Mouse (Mus musculus) liver, adult 2 months (tissue): ENCODE measurements around the gene Olfr33. TPM values are rescaled to one million over a fixed set of nuclear protein-coding genes. Genes with fewer than 3 reads are reported as not detected.

Experiments
- DNase-seq: peaks from one replicate; pipeline ENCODE4 v3.0.0-alpha.2; 2011; ENCODE audit warnings: low read depth, low spot score; ENCODE audit errors: extremely low read depth
- H3K27ac ChIP-seq: fragments of 200-500 bp; replicated peaks from 2 replicates; pipeline ENCODE4 v1.5.1; 2012; ENCODE audit warnings: low read depth, mild to moderate bottlenecking, control low read depth, inconsistent platforms, low read length; ENCODE audit not compliant: insufficient read depth
- H3K27me3 ChIP-seq: fragments of 200-500 bp; 2 replicates; pipeline ENCODE4 v1.6.1; 2012; ENCODE audit warnings: mild to moderate bottlenecking, moderate library complexity, low read length, inconsistent platforms; ENCODE audit not compliant: control insufficient read depth, insufficient read depth
- H3K36me3 ChIP-seq: fragments of 200-500 bp; 2 replicates; pipeline ENCODE4 v1.6.1; 2012; ENCODE audit warnings: low read length, inconsistent platforms; ENCODE audit not compliant: control insufficient read depth, insufficient read depth
- H3K4me1 ChIP-seq: fragments of 200-500 bp; 2 replicates; pipeline ENCODE4 v1.6.1; 2011; ENCODE audit warnings: low read length; ENCODE audit not compliant: control insufficient read depth, insufficient read depth
- H3K4me3 ChIP-seq: fragments of 200-500 bp; 2 replicates; pipeline ENCODE4 v1.5.1; 2011; ENCODE audit warnings: low read depth, mild to moderate bottlenecking, control low read depth, low read length, moderate library complexity; ENCODE audit not compliant: insufficient read depth
- H3K79me2 ChIP-seq: fragments of 200-500 bp; 2 replicates; pipeline ENCODE4 v1.6.1; 2012; ENCODE audit warnings: inconsistent platforms, mild to moderate bottlenecking, low read length, moderate library complexity; ENCODE audit not compliant: control insufficient read depth, insufficient read depth
- H3K9ac ChIP-seq: fragments of 200-500 bp; 2 replicates; pipeline ENCODE4 v1.6.1; 2012; ENCODE audit warnings: low read depth, mild to moderate bottlenecking, control low read depth, inconsistent platforms, low read length
- CTCF ChIP-seq: fragments of 200-500 bp; IDR thresholded peaks from 2 replicates; pipeline ENCODE4 v1.5.1; 2011; ENCODE audit warnings: low read depth, low read length, control low read depth
- POLR2A ChIP-seq: fragments of 200-500 bp; IDR thresholded peaks from 2 replicates; pipeline ENCODE4 v1.6.1; 2011; ENCODE audit warnings: low read length, control low read depth; ENCODE audit not compliant: insufficient read depth; ENCODE audit errors: extremely low read depth
- WGBS: fragments of 180-500 bp; shearing (Covaris S2); methylation state at CpG from one replicate; pipeline ENCODE4 v1.1.7; 2018; 5-methylcytosine and 5-hydroxymethylcytosine counted together
- polyA plus RNA-seq: library from polyadenylated mRNA; depleted of rRNA; stranded (reverse); fragments of >200 nt; gene quantifications from 2 replicates; pipeline ENCODE4 v1.2.3, GENCODE M21; 2012; rRNA removed
- total RNA-seq: library from RNA; depleted of rRNA; stranded (reverse); fragments of >200 nt; gene quantifications from 2 replicates; pipeline ENCODE4 v1.2.3, GENCODE M21; 2014; rRNA removed

Gene Olfr33
- total and polyA plus RNA-seq, 2 experiments: not detected

DNA sequence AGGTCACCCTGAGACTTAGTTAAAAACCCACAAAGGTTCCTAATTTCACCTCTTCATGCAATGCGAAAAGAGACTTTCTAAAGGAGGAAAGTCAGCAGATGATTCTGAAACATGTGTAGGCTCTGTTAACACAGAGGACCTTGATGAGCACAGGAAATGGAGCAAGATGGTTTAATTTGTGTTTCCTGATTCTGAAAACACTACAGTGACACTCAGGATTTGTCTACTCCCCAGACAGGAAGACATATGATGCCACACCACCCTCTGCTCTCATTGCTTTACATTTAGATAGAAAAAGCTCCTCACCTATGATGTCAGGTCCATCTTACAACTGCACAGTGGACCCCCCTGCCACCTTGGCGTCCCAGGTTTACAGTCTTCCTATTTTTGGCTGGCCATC, 42.6 kb downstream of the Olfr33 start:
- Histone ChIP-seq H3K27me3 (no peaks in the 10 kb centered on the region), H3K36me3 (no peaks in the 10 kb centered on the region), H3K4me1 (no peaks in the 10 kb centered on the region), H3K27ac (no peak overlapping the region), H3K79me2 (no peaks in the 10 kb centered on the region), H3K4me3 (no peak overlapping the region), H3K9ac (no peak overlapping the region)
- TF ChIP-seq POLR2A: no peak
- no peak for TF ChIP-seq CTCF
- no peak for DNase-seq
- WGBS: 75% methylated on average over 2 of the region's 2 CpGs

DNA sequence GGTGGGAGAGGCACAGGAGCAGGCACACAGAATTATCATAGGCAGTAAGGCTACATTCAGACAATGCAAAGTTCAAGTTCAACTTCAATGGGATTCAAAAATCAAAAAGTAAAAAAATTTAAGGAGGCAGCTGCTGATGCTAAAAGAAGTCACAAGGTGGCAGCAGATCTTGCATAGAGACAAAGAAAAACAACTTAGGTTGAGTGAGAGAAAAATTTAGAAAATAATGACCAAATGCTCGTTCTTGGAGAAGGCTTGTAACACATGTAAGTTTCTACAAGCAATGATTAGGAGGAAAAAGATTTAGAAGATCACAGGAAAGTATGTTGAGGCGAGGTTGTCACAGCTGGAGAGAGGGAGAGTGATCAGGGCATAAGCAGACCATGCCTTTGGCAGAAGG, 53.5 kb downstream of the Olfr33 start:
- H3K27me3 ChIP-seq: no peaks in the 10 kb centered on the region
- H3K79me2 ChIP-seq: no peaks in the 10 kb centered on the region
- DNase-seq: no peak
- no peaks in the 10 kb centered on the region for H3K4me1 ChIP-seq
- no peak for TF ChIP-seq POLR2A
- TF ChIP-seq CTCF: no peak
- no peak overlapping the region for H3K9ac ChIP-seq
- no peak overlapping the region for H3K4me3 ChIP-seq
- no peak overlapping the region for H3K27ac ChIP-seq
- 39% methylated on average over 2 of the region's 2 CpGs for WGBS
- H3K36me3 ChIP-seq: no peaks in the 10 kb centered on the region

DNA sequence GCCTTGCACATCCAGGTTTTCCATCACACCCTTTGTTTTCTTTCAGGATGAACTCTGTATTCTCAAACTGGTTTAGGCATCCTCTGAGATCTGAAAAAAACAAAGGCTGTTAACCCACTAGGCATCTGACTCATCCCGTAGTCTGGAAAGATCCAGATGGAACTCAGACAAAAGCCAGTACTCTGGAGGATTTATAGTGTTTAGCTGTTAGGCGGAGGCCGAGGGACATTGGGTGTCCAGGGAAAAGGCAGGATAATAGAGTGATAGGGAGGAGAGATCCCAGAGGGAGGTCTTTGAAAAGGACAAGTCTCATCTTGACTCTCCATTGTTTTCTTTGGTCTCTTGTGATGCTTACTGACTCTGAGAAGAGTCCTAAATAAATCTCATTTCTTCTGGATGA, 54.3 kb downstream of the Olfr33 start, which contains the start of gene Olfr556:
Gene Olfr556 (plus strand): TSS at position 301 of the 400 bp plus-strand sequence.
- 65% methylated on average over 3 of the region's 3 CpGs for WGBS
- Histone ChIP-seq H3K79me2 (no peaks in the 10 kb centered on the region), H3K4me3 (no peak within 1 kb of the TSS), H3K4me1 (no peaks in the 10 kb centered on the region), H3K36me3 (no peaks in the 10 kb centered on the region), H3K9ac (no peak within 1 kb of the TSS), H3K27me3 (no peaks in the 10 kb centered on the region), H3K27ac (no peak within 1 kb of the TSS)
- no peak for DNase-seq
- TF ChIP-seq POLR2A: no peak
- TF ChIP-seq CTCF: no peak

Other genes starting within 250 kb of the Olfr33 start
Only the 30 nearest of the 32 such genes appear.
- not detected in 2 replicates for gene Olfr543, start 237.4 kb downstream of the Olfr33 start, total RNA-seq
- gene Olfr543, start 237.4 kb downstream of the Olfr33 start, polyA plus RNA-seq: not detected in 2 replicates
- gene Olfr544, start 230.8 kb downstream of the Olfr33 start, total RNA-seq: not detected in 2 replicates
- not detected in 2 replicates for gene Olfr544, start 230.8 kb downstream of the Olfr33 start, polyA plus RNA-seq
- not detected in 2 replicates for gene Olfr545, start 219.5 kb downstream of the Olfr33 start, total RNA-seq
- gene Olfr545, start 219.5 kb downstream of the Olfr33 start, polyA plus RNA-seq: not detected in 2 replicates
- gene Olfr547, start 184.3 kb downstream of the Olfr33 start, total RNA-seq: not detected in 2 replicates
- not detected in 2 replicates for gene Olfr547, start 184.3 kb downstream of the Olfr33 start, polyA plus RNA-seq
- gene Olfr548-ps1, start 178.2 kb downstream of the Olfr33 start, total RNA-seq: not detected in 2 replicates
- not detected in 2 replicates for gene Olfr548-ps1, start 178.2 kb downstream of the Olfr33 start, polyA plus RNA-seq
- gene Olfr549, start 169.2 kb downstream of the Olfr33 start, total RNA-seq: not detected in 2 replicates
- not detected in 2 replicates for gene Olfr549, start 169.2 kb downstream of the Olfr33 start, polyA plus RNA-seq
- gene Trim21, start 153.6 kb downstream of the Olfr33 start, total RNA-seq: 8.3 and 10.1 TPM in 2 replicates
- gene Trim21, start 153.6 kb downstream of the Olfr33 start, polyA plus RNA-seq: 3.0 and 3.6 TPM in 2 replicates
- gene Olfr550, start 147.6 kb downstream of the Olfr33 start, total RNA-seq: not detected in 2 replicates
- gene Olfr550, start 147.6 kb downstream of the Olfr33 start, polyA plus RNA-seq: not detected in 2 replicates
- gene Olfr551, start 127.2 kb downstream of the Olfr33 start, total RNA-seq: not detected in 2 replicates
- gene Olfr551, start 127.2 kb downstream of the Olfr33 start, polyA plus RNA-seq: not detected in 2 replicates
- not detected in 2 replicates for gene Olfr552, start 121.3 kb downstream of the Olfr33 start, total RNA-seq
- gene Olfr552, start 121.3 kb downstream of the Olfr33 start, polyA plus RNA-seq: not detected in 2 replicates
- not detected in 2 replicates for gene Olfr553, start 100.9 kb downstream of the Olfr33 start, total RNA-seq
- not detected in 2 replicates for gene Olfr553, start 100.9 kb downstream of the Olfr33 start, polyA plus RNA-seq
- not detected in 2 replicates for gene Olfr554, start 80.6 kb downstream of the Olfr33 start, total RNA-seq
- not detected in 2 replicates for gene Olfr554, start 80.6 kb downstream of the Olfr33 start, polyA plus RNA-seq
- gene Olfr555, start 60.2 kb downstream of the Olfr33 start, total RNA-seq: not detected in 2 replicates
- gene Olfr555, start 60.2 kb downstream of the Olfr33 start, polyA plus RNA-seq: not detected in 2 replicates
- not detected in 2 replicates for gene Olfr556, start 54.2 kb downstream of the Olfr33 start, total RNA-seq
- not detected in 2 replicates for gene Olfr556, start 54.2 kb downstream of the Olfr33 start, polyA plus RNA-seq
- gene Trim68, start 31.7 kb downstream of the Olfr33 start, total RNA-seq: 2.3 and 3.0 TPM in 2 replicates
- 2.7 and 4.7 TPM in 2 replicates for gene Trim68, start 31.7 kb downstream of the Olfr33 start, polyA plus RNA-seq
- not detected in 2 replicates for gene Olfr557, start 23.2 kb downstream of the Olfr33 start, total RNA-seq
- gene Olfr557, start 23.2 kb downstream of the Olfr33 start, polyA plus RNA-seq: not detected in 2 replicates
- 0.07 TPM in 1 of 2 replicates, not detected in the other for gene Olfr558, start 16.9 kb downstream of the Olfr33 start, total RNA-seq
- 0.02 TPM in 2 replicates for gene Olfr558, start 16.9 kb downstream of the Olfr33 start, polyA plus RNA-seq
- gene Olfr559, start 8.4 kb upstream of the Olfr33 start, total RNA-seq: not detected in 2 replicates
- not detected in 2 replicates for gene Olfr559, start 8.4 kb upstream of the Olfr33 start, polyA plus RNA-seq
- not detected in 2 replicates for gene Olfr560, start 40.3 kb upstream of the Olfr33 start, total RNA-seq
- gene Olfr560, start 40.3 kb upstream of the Olfr33 start, polyA plus RNA-seq: not detected in 2 replicates
- gene Olfr78, start 40.4 kb upstream of the Olfr33 start, total RNA-seq: 0.09 TPM in 1 of 2 replicates, not detected in the other
- gene Olfr78, start 40.4 kb upstream of the Olfr33 start, polyA plus RNA-seq: not detected in 2 replicates
- not detected in 2 replicates for gene Olfr561, start 52.2 kb upstream of the Olfr33 start, total RNA-seq
- gene Olfr561, start 52.2 kb upstream of the Olfr33 start, polyA plus RNA-seq: not detected in 2 replicates
- gene Olfr564, start 84.4 kb upstream of the Olfr33 start, total RNA-seq: not detected in 2 replicates
- gene Olfr564, start 84.4 kb upstream of the Olfr33 start, polyA plus RNA-seq: not detected in 2 replicates
- not detected in 2 replicates for gene Olfr566, start 139.7 kb upstream of the Olfr33 start, total RNA-seq
- gene Olfr566, start 139.7 kb upstream of the Olfr33 start, polyA plus RNA-seq: not detected in 2 replicates
- not detected in 2 replicates for gene Olfr568, start 158.1 kb upstream of the Olfr33 start, total RNA-seq
- not detected in 2 replicates for gene Olfr568, start 158.1 kb upstream of the Olfr33 start, polyA plus RNA-seq
- not detected in 2 replicates for gene Olfr569, start 171.8 kb upstream of the Olfr33 start, total RNA-seq
- gene Olfr569, start 171.8 kb upstream of the Olfr33 start, polyA plus RNA-seq: not detected in 2 replicates
- not detected in 2 replicates for gene Olfr570, start 175.5 kb upstream of the Olfr33 start, total RNA-seq
- gene Olfr570, start 175.5 kb upstream of the Olfr33 start, polyA plus RNA-seq: not detected in 2 replicates
- gene Olfr571, start 198.5 kb upstream of the Olfr33 start, total RNA-seq: not detected in 2 replicates
- not detected in 2 replicates for gene Olfr571, start 198.5 kb upstream of the Olfr33 start, polyA plus RNA-seq
- not detected in 2 replicates for gene Olfr572, start 205.3 kb upstream of the Olfr33 start, total RNA-seq
- gene Olfr572, start 205.3 kb upstream of the Olfr33 start, polyA plus RNA-seq: not detected in 2 replicates
- gene Olfr573-ps1, start 223.5 kb upstream of the Olfr33 start, total RNA-seq: not detected in 2 replicates
- gene Olfr573-ps1, start 223.5 kb upstream of the Olfr33 start, polyA plus RNA-seq: not detected in 2 replicates
- gene Olfr574, start 229.4 kb upstream of the Olfr33 start, total RNA-seq: not detected in 2 replicates
- not detected in 2 replicates for gene Olfr574, start 229.4 kb upstream of the Olfr33 start, polyA plus RNA-seq